Mouse (Mus musculus): ENCODE data around the gene 2210017I01Rik.

DNA sequence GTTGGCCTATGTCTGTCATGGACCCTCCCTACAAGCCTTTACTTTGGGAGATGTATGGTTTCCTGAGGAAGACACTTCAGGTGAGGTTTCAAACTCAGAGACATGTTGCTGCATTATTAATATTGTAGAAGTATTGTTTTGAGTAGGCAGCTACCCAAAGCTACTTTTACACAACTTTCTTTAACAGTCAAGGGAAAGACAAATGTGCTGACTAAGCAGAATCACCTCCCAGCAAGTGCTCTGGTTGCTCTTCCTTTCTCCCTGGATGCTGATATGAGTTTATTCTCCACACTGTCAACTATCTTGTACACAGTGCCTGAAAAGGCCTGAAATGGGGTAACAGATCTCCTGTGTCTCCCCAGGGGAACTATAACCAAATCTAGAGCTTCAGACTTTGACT, 7.3 kb downstream of the 2210017I01Rik start:
- TF ChIP-seq CTCF (IDR thresholded peaks at IDR 0.05) (no peak), EP300 (IDR thresholded peaks at IDR 0.05) (no peak)
